Mouse (Mus musculus): ENCODE measurements at regions not wholly inside any gene's neighbourhood (a gene's known extent, or its start where the extent isn't known, plus 50 kb on each side); places are given as distances from the start of the nearest gene placed in this dataset.
A peak's percentile ranks its signal among the peaks of the same experiment; 100 is the strongest.

- no peak overlapping the region for H3K27ac ChIP-seq
- H3K36me3 ChIP-seq (ENCODE audit: insufficient read depth, low read length), result no peaks in the 10 kb centered on the region
- WGBS, result 61% methylated on average over 4 of the region's 4 CpGs
- no peak for DNase-seq (ENCODE audit: low spot score)
- H3K9me3 ChIP-seq (ENCODE audit: low read length), result no peaks in the 10 kb centered on the region
- H3K4me3 ChIP-seq (ENCODE audit: low read length), result no peak overlapping the region
- no peak overlapping the region for H3K9ac ChIP-seq (replicated peaks; ENCODE audit: low read length)
- H3K4me1 ChIP-seq (ENCODE audit: insufficient read depth, low read length), result no peaks in the 10 kb centered on the region
- ATAC-seq, result no peak
- H3K4me2 ChIP-seq (ENCODE audit: low read depth, low read length), result no peak overlapping the region
- TF ChIP-seq CTCF (IDR thresholded peaks at IDR 0.05; ENCODE audit: low read depth), result no peak
- no peaks in the 10 kb centered on the region for H3K27me3 ChIP-seq (ENCODE audit: insufficient read depth, low read length)
Measured at GRCm38 (mm10) chr3:39313563-39313962, 426.8 kb downstream of the Fat4 start.

GRCm38 (mm10) chr3:39320851-39321250 lies 434.1 kb downstream of the Fat4 start:
- ATAC-seq, result no peak
- 46% methylated on average over 7 of the region's 7 CpGs for WGBS
- TF ChIP-seq CTCF (IDR thresholded peaks at IDR 0.05; ENCODE audit: low read depth), result no peak
- Histone ChIP-seq H3K9me3 (ENCODE audit: low read length) (no peaks in the 10 kb centered on the region), H3K9ac (replicated peaks; ENCODE audit: low read length) (no peak overlapping the region), H3K4me1 (ENCODE audit: insufficient read depth, low read length) (no peaks in the 10 kb centered on the region), H3K36me3 (ENCODE audit: insufficient read depth, low read length) (no peaks in the 10 kb centered on the region), H3K27ac (no peak overlapping the region), H3K4me3 (ENCODE audit: low read length) (no peak overlapping the region), H3K4me2 (ENCODE audit: low read depth, low read length) (no peak overlapping the region), H3K27me3 (ENCODE audit: insufficient read depth, low read length) (no peaks in the 10 kb centered on the region)
- DNase-seq (ENCODE audit: low spot score), result peak; percentile 26

- H3K36me3 ChIP-seq (ENCODE audit: insufficient read depth, low read length), result no peaks in the 10 kb centered on the region
- no peak overlapping the region for H3K4me2 ChIP-seq (ENCODE audit: low read depth, low read length)
- no peak overlapping the region for H3K27ac ChIP-seq
- WGBS, result 74% methylated on average over 5 of the region's 5 CpGs
- no peak overlapping the region for H3K9ac ChIP-seq (replicated peaks; ENCODE audit: low read length)
- no peaks in the 10 kb centered on the region for H3K4me1 ChIP-seq (ENCODE audit: insufficient read depth, low read length)
- H3K4me3 ChIP-seq (ENCODE audit: low read length), result no peak overlapping the region
- DNase-seq (ENCODE audit: low spot score), result no peak
- H3K27me3 ChIP-seq (ENCODE audit: insufficient read depth, low read length), result no peaks in the 10 kb centered on the region
- TF ChIP-seq CTCF (IDR thresholded peaks at IDR 0.05; ENCODE audit: low read depth), result no peak
- no peaks in the 10 kb centered on the region for H3K9me3 ChIP-seq (ENCODE audit: low read length)
- ATAC-seq, result no peak
Measured at GRCm38 (mm10) chr3:39322225-39322624, 435.5 kb downstream of the Fat4 start.

GRCm38 (mm10) chr3:39335612-39336230 lies 449.0 kb downstream of the Fat4 start:
- Histone ChIP-seq H3K27ac (no peak overlapping the region), H3K4me1 (ENCODE audit: insufficient read depth, low read length) (no peaks in the 10 kb centered on the region), H3K36me3 (ENCODE audit: insufficient read depth, low read length) (no peaks in the 10 kb centered on the region), H3K4me3 (ENCODE audit: low read length) (no peak overlapping the region), H3K27me3 (ENCODE audit: insufficient read depth, low read length) (no peaks in the 10 kb centered on the region), H3K9ac (replicated peaks; ENCODE audit: low read length) (no peak overlapping the region), H3K4me2 (ENCODE audit: low read depth, low read length) (no peak overlapping the region), H3K9me3 (ENCODE audit: low read length) (no peaks in the 10 kb centered on the region)
- DNase-seq (ENCODE audit: low spot score) (no peak), ATAC-seq (no peak)
- WGBS, result 70% methylated on average over 8 of the region's 8 CpGs
- TF ChIP-seq CTCF (IDR thresholded peaks at IDR 0.05; ENCODE audit: low read depth), result no peak

- H3K9ac ChIP-seq (replicated peaks; ENCODE audit: low read length), result no peak overlapping the region
- 56% methylated on average over 3 of the region's 3 CpGs for WGBS
- ATAC-seq, result no peak
- no peak overlapping the region for H3K4me2 ChIP-seq (ENCODE audit: low read depth, low read length)
- no peaks in the 10 kb centered on the region for H3K4me1 ChIP-seq (ENCODE audit: insufficient read depth, low read length)
- H3K9me3 ChIP-seq (ENCODE audit: low read length), result no peaks in the 10 kb centered on the region
- no peak overlapping the region for H3K27ac ChIP-seq
- TF ChIP-seq CTCF (IDR thresholded peaks at IDR 0.05; ENCODE audit: low read depth), result no peak
- no peak for DNase-seq (ENCODE audit: low spot score)
- H3K4me3 ChIP-seq (ENCODE audit: low read length), result no peak overlapping the region
- H3K27me3 ChIP-seq (ENCODE audit: insufficient read depth, low read length), result no peaks in the 10 kb centered on the region
- no peaks in the 10 kb centered on the region for H3K36me3 ChIP-seq (ENCODE audit: insufficient read depth, low read length)
Measured at GRCm38 (mm10) chr3:39341161-39341687, 454.5 kb downstream of the Fat4 start.

- DNase-seq (ENCODE audit: low spot score), result no peak
- Histone ChIP-seq H3K9ac (replicated peaks; ENCODE audit: low read length) (no peak overlapping the region), H3K27ac (no peak overlapping the region), H3K4me2 (ENCODE audit: low read depth, low read length) (no peak overlapping the region), H3K27me3 (ENCODE audit: insufficient read depth, low read length) (no peaks in the 10 kb centered on the region), H3K4me1 (ENCODE audit: insufficient read depth, low read length) (no peaks in the 10 kb centered on the region), H3K4me3 (ENCODE audit: low read length) (no peak overlapping the region), H3K9me3 (ENCODE audit: low read length) (no peaks in the 10 kb centered on the region), H3K36me3 (ENCODE audit: insufficient read depth, low read length) (no peaks in the 10 kb centered on the region)
- 83% methylated on average over 3 of the region's 3 CpGs for whole genome bisulfite sequencing
- ATAC-seq, result no peak
- no peak for TF ChIP-seq CTCF (IDR thresholded peaks at IDR 0.05; ENCODE audit: low read depth)
Measured at GRCm38 (mm10) chr3:39344078-39344477, 457.3 kb downstream of the Fat4 start.

GRCm38 (mm10) chr3:39347578-39347977 lies 460.8 kb downstream of the Fat4 start:
- Histone ChIP-seq H3K4me1 (ENCODE audit: insufficient read depth, low read length) (no peaks in the 10 kb centered on the region), H3K9me3 (ENCODE audit: low read length) (no peaks in the 10 kb centered on the region), H3K27ac (no peak overlapping the region), H3K4me3 (ENCODE audit: low read length) (no peak overlapping the region), H3K36me3 (ENCODE audit: insufficient read depth, low read length) (no peaks in the 10 kb centered on the region), H3K4me2 (ENCODE audit: low read depth, low read length) (no peak overlapping the region), H3K9ac (replicated peaks; ENCODE audit: low read length) (no peak overlapping the region), H3K27me3 (ENCODE audit: insufficient read depth, low read length) (no peaks in the 10 kb centered on the region)
- ATAC-seq (no peak), DNase-seq (ENCODE audit: low spot score) (no peak)
- no peak for TF ChIP-seq CTCF (IDR thresholded peaks at IDR 0.05; ENCODE audit: low read depth)
- 95% methylated on average over 4 of the region's 4 CpGs for WGBS
